Mouse (Mus musculus) macrophage (primary cell): ENCODE data around the gene Tppp3. TPM values are rescaled to one million over a fixed set of nuclear protein-coding genes. Genes with fewer than 3 reads are reported as not detected.

Source experiments
- H3K27ac ChIP-seq: fragments of 350-480 bp; formaldehyde crosslinking; 2 replicates; pipeline ENCODE4 v1.9.0; 2021
- H3K36me3 ChIP-seq: fragments of 350-480 bp; formaldehyde crosslinking; 2 replicates; pipeline ENCODE4 v1.9.0; 2021; ENCODE audit errors: inconsistent target
- H3K4me3 ChIP-seq: fragments of 350-480 bp; formaldehyde crosslinking; 2 replicates; pipeline ENCODE4 v1.9.0; 2021; ENCODE audit errors: inconsistent target
- H3K79me2 ChIP-seq: fragments of 350-480 bp; formaldehyde crosslinking; 2 replicates; pipeline ENCODE4 v1.9.0; 2021; ENCODE audit errors: inconsistent target
- WGBS: methylation state at CpG from one replicate; pipeline ENCODE4 v1.1.7; 2026; ENCODE audit warnings: inconsistent platforms; ENCODE audit not compliant: missing documents; 5-methylcytosine and 5-hydroxymethylcytosine counted together
- polyA plus RNA-seq: library from polyadenylated mRNA; stranded (reverse); fragments of 250-400 nt; gene quantifications from 3 replicates; pipeline ENCODE4 v1.2.4, GENCODE M21; 2018; ENCODE audit warnings: inconsistent platforms

Gene Tppp3
- polyA plus RNA-seq, 1 experiment from 2014 or later: 0.49 TPM

GRCm38 (mm10) chr8:105442661-105443060 is 28.7 kb downstream of the Tppp3 start:
- Histone ChIP-seq H3K4me3 (no peak overlapping the region), H3K36me3 (no peaks in the 10 kb centered on the region), H3K27ac (no peak overlapping the region), H3K79me2 (no peaks in the 10 kb centered on the region)
- 84% methylated on average over 5 of the region's 5 CpGs for WGBS

GRCm38 (mm10) chr8:105441433-105441832 is 29.9 kb downstream of the Tppp3 start:
- Histone ChIP-seq H3K36me3 (no peaks in the 10 kb centered on the region), H3K27ac (no peak overlapping the region), H3K4me3 (no peak overlapping the region), H3K79me2 (no peaks in the 10 kb centered on the region)
- 16% methylated on average over 6 of the region's 6 CpGs for WGBS

- Histone ChIP-seq H3K27ac (no peak overlapping the region), H3K36me3 (no peaks in the 10 kb centered on the region), H3K79me2 (no peaks in the 10 kb centered on the region), H3K4me3 (no peak overlapping the region)
- WGBS: 80% methylated on average over 5 of the region's 5 CpGs
Measured at GRCm38 (mm10) chr8:105438865-105439264, 32.5 kb downstream of the Tppp3 start.

- no peak overlapping the region for H3K27ac ChIP-seq
- H3K36me3 ChIP-seq: no peaks in the 10 kb centered on the region
- no peak overlapping the region for H3K4me3 ChIP-seq
- WGBS: 94% methylated on average over 5 of the region's 5 CpGs
- no peaks in the 10 kb centered on the region for H3K79me2 ChIP-seq
Measured at GRCm38 (mm10) chr8:105437078-105437748, 34.1 kb downstream of the Tppp3 start.

GRCm38 (mm10) chr8:105436218-105436617 is 35.1 kb downstream of the Tppp3 start:
- Histone ChIP-seq H3K79me2 (no peaks in the 10 kb centered on the region), H3K27ac (no peak overlapping the region), H3K36me3 (no peaks in the 10 kb centered on the region), H3K4me3 (no peak overlapping the region)
- whole genome bisulfite sequencing: 85% methylated on average over 5 of the region's 5 CpGs

- WGBS: 93% methylated on average over 5 of the region's 5 CpGs
- H3K79me2 ChIP-seq: no peaks in the 10 kb centered on the region
- no peaks in the 10 kb centered on the region for H3K36me3 ChIP-seq
- H3K27ac ChIP-seq: no peak overlapping the region
- H3K4me3 ChIP-seq: no peak overlapping the region
Measured at GRCm38 (mm10) chr8:105434136-105434535, 37.2 kb downstream of the Tppp3 start.

GRCm38 (mm10) chr8:105433511-105433910 is 37.8 kb downstream of the Tppp3 start:
- H3K27ac ChIP-seq: no peak overlapping the region
- H3K79me2 ChIP-seq: no peaks in the 10 kb centered on the region
- 89% methylated on average over 5 of the region's 5 CpGs for WGBS
- H3K36me3 ChIP-seq: no peaks in the 10 kb centered on the region
- H3K4me3 ChIP-seq: no peak overlapping the region

- Histone ChIP-seq H3K36me3 (no peaks in the 10 kb centered on the region), H3K4me3 (no peak overlapping the region), H3K79me2 (no peaks in the 10 kb centered on the region), H3K27ac (no peak overlapping the region)
- WGBS: 81% methylated on average over 5 of the region's 6 CpGs
Measured at GRCm38 (mm10) chr8:105433021-105433420, 38.3 kb downstream of the Tppp3 start.

GRCm38 (mm10) chr8:105431743-105432515 is 39.4 kb downstream of the Tppp3 start:
- Histone ChIP-seq H3K79me2 (no peaks in the 10 kb centered on the region), H3K36me3 (no peaks in the 10 kb centered on the region), H3K27ac (no peak overlapping the region), H3K4me3 (no peak overlapping the region)
- 85% methylated on average over 7 of the region's 7 CpGs for WGBS

GRCm38 (mm10) chr8:105426878-105427277 is 44.4 kb downstream of the Tppp3 start:
- H3K79me2 ChIP-seq: no peaks in the 10 kb centered on the region
- WGBS: 76% methylated on average over 6 of the region's 6 CpGs
- no peak overlapping the region for H3K27ac ChIP-seq
- H3K4me3 ChIP-seq: no peak overlapping the region
- H3K36me3 ChIP-seq: no peaks in the 10 kb centered on the region

- no peaks in the 10 kb centered on the region for H3K79me2 ChIP-seq
- WGBS: 86% methylated on average over 1 of the region's 1 CpGs
- no peak overlapping the region for H3K4me3 ChIP-seq
- no peak overlapping the region for H3K27ac ChIP-seq
- no peaks in the 10 kb centered on the region for H3K36me3 ChIP-seq
Measured at GRCm38 (mm10) chr8:105422006-105422405, 49.3 kb downstream of the Tppp3 start.

- no peak overlapping the region for H3K4me3 ChIP-seq
- 97% methylated on average over 4 of the region's 4 CpGs for WGBS
- H3K79me2 ChIP-seq: no peaks in the 10 kb centered on the region
- no peaks in the 10 kb centered on the region for H3K36me3 ChIP-seq
- no peak overlapping the region for H3K27ac ChIP-seq
Measured at GRCm38 (mm10) chr8:105419800-105420199, 51.5 kb downstream of the Tppp3 start.

GRCm38 (mm10) chr8:105418992-105419391 is 52.3 kb downstream of the Tppp3 start:
- Histone ChIP-seq H3K79me2 (no peaks in the 10 kb centered on the region), H3K27ac (no peak overlapping the region), H3K4me3 (no peak overlapping the region), H3K36me3 (no peaks in the 10 kb centered on the region)
- 94% methylated on average over 2 of the region's 2 CpGs for WGBS
